Mouse (Mus musculus) E14TG2a.4 (cell line): ENCODE results near the gene Olfr558.

Experiments
- CTCF ChIP-seq: conservative IDR thresholded peaks from 2 replicates; pipeline ENCODE4 v1.5.1; 2014; ENCODE audit warnings: low read length
- NANOG ChIP-seq: IDR thresholded peaks from 2 replicates; pipeline ENCODE4 v1.6.1; 2014; ENCODE audit warnings: borderline replicate concordance, low read length, mixed read lengths
- POU5F1 ChIP-seq: IDR thresholded peaks from 2 replicates; pipeline ENCODE4 v1.6.1; 2014; ENCODE audit warnings: low read length, borderline replicate concordance

GRCm38 (mm10) chr7:102686944-102687501, 15.0 kb upstream of the Olfr558 start, which contains the start of gene Trim68:
- TF ChIP-seq CTCF (no peak), NANOG (no peak), POU5F1 (no peak)
